Mouse (Mus musculus) embryonic facial prominence, embryonic 11.5 days (tissue): ENCODE measurements around the gene Ufl1. TPM values are rescaled to one million over a fixed set of nuclear protein-coding genes. Genes with fewer than 3 reads are reported as not detected.

ENCODE experiments used
- ATAC-seq: fragments of 200-750 bp; cut with Nextera tagmentation; replicated peaks from 2 replicates; pipeline ENCODE4 v1.8.0; 2017; ENCODE audit warnings: low read depth; ENCODE audit not compliant: insufficient number of reproducible peaks, low FRiP score, low TSS enrichment
- DNase-seq: peaks from one replicate; pipeline ENCODE4 v3.0.0-alpha.2; 2015; ENCODE audit warnings: low spot score
- H3K27ac ChIP-seq: fragments of 300-500 bp; sonication (generic); replicated peaks from 2 replicates; pipeline ENCODE4 v1.5.1; 2014; ENCODE audit warnings: mild to moderate bottlenecking, low read depth, low read length, control low read depth
- H3K27me3 ChIP-seq: fragments of 300-500 bp; sonication (generic); 2 replicates; pipeline ENCODE4 v1.6.1; 2014; ENCODE audit warnings: mild to moderate bottlenecking, low read length, moderate library complexity, mixed read lengths; ENCODE audit not compliant: control insufficient read depth, insufficient read depth
- H3K36me3 ChIP-seq: fragments of 300-500 bp; sonication (generic); replicated peaks from 2 replicates; pipeline ENCODE4 v1.6.1; 2014; ENCODE audit warnings: low read depth, mild to moderate bottlenecking, low read length, moderate library complexity, mixed read lengths; ENCODE audit not compliant: control insufficient read depth, insufficient read depth
- H3K4me1 ChIP-seq: fragments of 300-500 bp; sonication (generic); 2 replicates; pipeline ENCODE4 v1.6.1; 2014; ENCODE audit warnings: low read length, mixed read lengths; ENCODE audit not compliant: control insufficient read depth, insufficient read depth
- H3K4me2 ChIP-seq: fragments of 300-500 bp; sonication (generic); 2 replicates; pipeline ENCODE4 v1.6.1; 2014; ENCODE audit warnings: low read depth, mild to moderate bottlenecking, control low read depth, low read length, moderate library complexity
- H3K4me3 ChIP-seq: fragments of 300-500 bp; sonication (generic); 2 replicates; pipeline ENCODE4 v1.5.1; 2014; ENCODE audit warnings: low read depth, low read length, control low read depth
- H3K9ac ChIP-seq: fragments of 300-500 bp; sonication (generic); replicated peaks from 2 replicates; pipeline ENCODE4 v1.6.1; 2014; ENCODE audit warnings: mild to moderate bottlenecking, control low read depth, low read length
- H3K9me3 ChIP-seq: fragments of 300-500 bp; sonication (generic); replicated peaks from 2 replicates; pipeline ENCODE4 v1.6.1; 2016; ENCODE audit warnings: mild to moderate bottlenecking, low read length, inconsistent platforms, mixed read lengths; ENCODE audit not compliant: control insufficient read depth
- WGBS: fragments of 180-500 bp; shearing (Covaris S2); extraction: QIAGEN DNeasy Blood & Tissue Kit; methylation state at CpG from one replicate; pipeline ENCODE4 v1.1.7; 2014; 5-methylcytosine and 5-hydroxymethylcytosine counted together
- polyA plus RNA-seq: library from polyadenylated mRNA; unstranded; fragments of >200 nt; fragmentation: Nextera tagmentation; extraction: Ambion mirVana; gene quantifications from 2 replicates; pipeline ENCODE4 v1.2.1, GENCODE M21; 2014

Ufl1 gene
- polyA plus RNA-seq, 1 experiment from 2014 or later = 36.6 TPM

GRCm38 (mm10) chr4:25221927-25222326, 59.7 kb downstream of the Ufl1 start:
- Histone ChIP-seq H3K4me3 (no peak overlapping the region), H3K27me3 (no peaks in the 10 kb centered on the region), H3K27ac (no peak overlapping the region), H3K4me2 (no peak overlapping the region), H3K36me3 (no peaks in the 10 kb centered on the region), H3K9me3 (no peaks in the 10 kb centered on the region), H3K9ac (no peak overlapping the region), H3K4me1 (no peaks in the 10 kb centered on the region)
- ATAC-seq (no peak), DNase-seq (no peak)

- Histone ChIP-seq H3K9ac (no peak overlapping the region), H3K4me2 (no peak overlapping the region), H3K27me3 (no peaks in the 10 kb centered on the region), H3K9me3 (no peaks in the 10 kb centered on the region), H3K36me3 (no peaks in the 10 kb centered on the region), H3K4me3 (no peak overlapping the region), H3K4me1 (no peaks in the 10 kb centered on the region), H3K27ac (no peak overlapping the region)
- 49% methylated on average over 5 of the region's 5 CpGs for WGBS
- no peak for ATAC-seq
- no peak for DNase-seq
These were observed 68.2 kb downstream of the Ufl1 start for GRCm38 (mm10) chr4:25213451-25213850.

- Histone ChIP-seq H3K36me3 (no peaks in the 10 kb centered on the region), H3K4me1 (no peaks in the 10 kb centered on the region), H3K4me2 (no peak overlapping the region), H3K4me3 (no peak overlapping the region), H3K27ac (no peak overlapping the region), H3K27me3 (no peaks in the 10 kb centered on the region), H3K9ac (no peak overlapping the region), H3K9me3 (no peaks in the 10 kb centered on the region)
- DNase-seq (no peak), ATAC-seq (no peak)
- WGBS = 86% methylated on average over 4 of the region's 4 CpGs
These were observed 75.5 kb downstream of the Ufl1 start for GRCm38 (mm10) chr4:25206166-25206565.

Other genes with a start within 250 kb of the Ufl1 start
- not detected in 2 replicates for gene Fhl5, start 38.9 kb downstream of the Ufl1 start, polyA plus RNA-seq